Mouse (Mus musculus): ENCODE data around the gene Tnni1.

The Tnni1 gene

GRCm38 (mm10) chr1:135778780-135779535 lies at the start of gene Tnni1:
Gene Tnni1, plus strand, starts transcription at chr1:135779434.
- peak; percentile 38 to 39 for DNase-seq

GRCm38 (mm10) chr1:135729821-135730220 lies 49.4 kb upstream of the Tnni1 start:
- no peak for DNase-seq

GRCm38 (mm10) chr1:135730296-135730695 lies 48.9 kb upstream of the Tnni1 start:
- DNase-seq = no peak

GRCm38 (mm10) chr1:135731393-135731792 lies 47.8 kb upstream of the Tnni1 start:
- no peak for DNase-seq

- DNase-seq = peak; percentile 41 to 54
Observed at GRCm38 (mm10) chr1:135731897-135732684, 47.1 kb upstream of the Tnni1 start.

- peak; percentile 42 to 68 for DNase-seq
Observed at GRCm38 (mm10) chr1:135734225-135734937, 44.9 kb upstream of the Tnni1 start.

GRCm38 (mm10) chr1:135735460-135735859 lies 43.8 kb upstream of the Tnni1 start:
- DNase-seq = no peak

GRCm38 (mm10) chr1:135744987-135745386 lies 34.2 kb upstream of the Tnni1 start:
- no peak for DNase-seq

GRCm38 (mm10) chr1:135746248-135746647 lies 33.0 kb upstream of the Tnni1 start:
- DNase-seq = no peak

- peak; percentile 98 for DNase-seq
Observed at GRCm38 (mm10) chr1:135752737-135753348, 26.4 kb upstream of the Tnni1 start.

- DNase-seq = no peak
Observed at GRCm38 (mm10) chr1:135755287-135755686, 23.9 kb upstream of the Tnni1 start.

- no peak for DNase-seq
Observed at GRCm38 (mm10) chr1:135755913-135756312, 23.3 kb upstream of the Tnni1 start.

- no peak for DNase-seq
Observed at GRCm38 (mm10) chr1:135757287-135757686, 21.9 kb upstream of the Tnni1 start.

GRCm38 (mm10) chr1:135759685-135760084 lies 19.5 kb upstream of the Tnni1 start:
- no peak for DNase-seq

GRCm38 (mm10) chr1:135760216-135760615 lies 19.0 kb upstream of the Tnni1 start:
- DNase-seq = no peak

- DNase-seq = no peak
Observed at GRCm38 (mm10) chr1:135761728-135762127, 17.5 kb upstream of the Tnni1 start.

- DNase-seq = no peak
Observed at GRCm38 (mm10) chr1:135763503-135764205, 15.6 kb upstream of the Tnni1 start.

GRCm38 (mm10) chr1:135764206-135764528 lies 15.1 kb upstream of the Tnni1 start:
- no peak for DNase-seq

GRCm38 (mm10) chr1:135765645-135766591 lies 13.3 kb upstream of the Tnni1 start, which contains the start of gene Phlda3:
Gene Phlda3, plus strand, starts transcription at chr1:135766119.
- DNase-seq = peak; percentile 61 to 70

- DNase-seq = no peak
Observed at GRCm38 (mm10) chr1:135766592-135767306, 12.5 kb upstream of the Tnni1 start.
